9 mouse cellular contexts compared by ENCODE assay signal in the genomic region with DNA sequence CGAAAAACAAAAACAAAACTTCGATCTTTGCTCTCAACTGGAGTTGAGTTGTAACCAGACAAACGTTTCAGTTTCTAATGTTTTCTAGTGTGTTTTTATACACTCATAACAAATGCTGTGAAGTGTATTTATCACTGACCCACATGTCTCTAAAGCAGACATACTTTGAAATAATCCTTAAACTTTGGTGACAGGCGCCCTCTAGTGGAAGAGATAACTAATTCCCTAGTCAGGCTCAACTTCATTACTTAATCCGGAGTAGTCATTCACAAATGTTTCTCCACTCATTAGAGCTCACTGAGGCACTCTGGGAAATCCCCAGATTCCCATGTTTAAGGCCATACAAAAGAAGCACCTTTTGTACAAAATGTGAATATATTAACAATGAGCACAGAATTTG. TPM values are rescaled to one million over a fixed set of nuclear protein-coding genes. Genes with fewer than 3 reads are reported as not detected.
DNase-seq lines count a peak whose midpoint lies in the region; ATAC-seq and TF ChIP-seq lines count a peak whose summit lies in the region.
"Had no signal": no experiment of that assay in that cellular context is flagged by ENCODE, and none has a peak within 500 bp of the region (broad histone marks: within the 10 kb centered on the region; RNA-seq: fewer than 3 reads in every experiment).

No protein-coding gene starts in this region.

- peak; percentile 75 for TF ChIP-seq CTCF in forebrain, postnatal 0 days (IDR thresholded peaks at IDR 0.05; ENCODE audit: low read depth)

- no peak overlapping the region for H3K27ac ChIP-seq in forebrain, postnatal 0 days (ENCODE audit: low read depth, low read length)
- H3K27ac ChIP-seq in forebrain, embryonic 12.5 days, result no peak overlapping the region
- H3K27ac ChIP-seq: liver, embryonic 13.5 days had no signal

- no peaks in the 10 kb centered on the region for H3K9me3 ChIP-seq in forebrain, postnatal 0 days (ENCODE audit: low read length)
- H3K9me3 ChIP-seq in forebrain, embryonic 12.5 days, result no peaks in the 10 kb centered on the region
- H3K9me3 ChIP-seq: liver, embryonic 13.5 days had no signal

- H3K4me1 ChIP-seq in forebrain, postnatal 0 days (ENCODE audit: insufficient read depth), result peaks cover 3% of the 10 kb centered on the region; the same call in 1 of the 2 replicates
- peaks cover 27% of the 10 kb centered on the region for H3K4me1 ChIP-seq in forebrain, embryonic 12.5 days
- H3K4me1 ChIP-seq: liver, embryonic 13.5 days had no signal

- DNase-seq in forebrain, postnatal 0 days, result peak; percentile 78
- peak; percentile 64 to 66 for DNase-seq in left cerebral cortex, postnatal 14 days (ENCODE audit: low spot score in 2 of 2)
- DNase-seq in left cerebral cortex, postnatal 36 days (ENCODE audit: low spot score in 2 of 2), result no peak
- DNase-seq in Muller cell, postnatal 12 days (ENCODE audit: inconsistent ontology term), result peak; percentile 33
- DNase-seq in lung, postnatal 36 days, result peak; percentile 75
- DNase-seq in frontal cortex, postnatal 14 days (ENCODE audit: low spot score in 2 of 2), result no peak
- no peak for DNase-seq in spleen, adult 12 weeks (ENCODE audit: low spot score)
- DNase-seq: liver, embryonic 13.5 days had no signal

- intact Hi-C loops in left cerebral cortex, postnatal 14 days (cut with DNase I), result loop anchor here (5.0 kb wide), 2 partner anchors 1021 to 1126 kb away; no protein-coding TSS in a partner anchor
- intact Hi-C loops in left cerebral cortex, postnatal 36 days (cut with DNase I), result loop anchor here (5.0 kb wide), 2 partner anchors 951 to 1076 kb away; no protein-coding TSS in a partner anchor

- no peak overlapping the region for H3K4me2 ChIP-seq in forebrain, postnatal 0 days (ENCODE audit: low read depth)
- no peak overlapping the region for H3K4me2 ChIP-seq in forebrain, embryonic 12.5 days
- H3K4me2 ChIP-seq: liver, embryonic 13.5 days had no signal

- WGBS in forebrain, postnatal 0 days, result 34% methylated on average over 5 of the region's 5 CpGs
- 36% methylated on average over 5 of the region's 5 CpGs for whole genome bisulfite sequencing in forebrain, embryonic 12.5 days

- H3K4me3 ChIP-seq in forebrain, postnatal 0 days (ENCODE audit: low read depth, low read length), result no peak overlapping the region
- H3K4me3 ChIP-seq in forebrain, embryonic 12.5 days (replicated peaks), result no peak overlapping the region
- H3K4me3 ChIP-seq: liver, embryonic 13.5 days had no signal

- H3K9ac ChIP-seq in forebrain, postnatal 0 days, result no peak overlapping the region
- no peak overlapping the region for H3K9ac ChIP-seq in forebrain, embryonic 12.5 days
- H3K9ac ChIP-seq: liver, embryonic 13.5 days had no signal

- ATAC-seq in forebrain, postnatal 0 days, result peak; percentile 47
- ATAC-seq in forebrain, embryonic 12.5 days (ENCODE audit: low FRiP score), result no peak

- H3K36me3 ChIP-seq in forebrain, postnatal 0 days (ENCODE audit: insufficient read depth), result no peaks in the 10 kb centered on the region
- H3K36me3 ChIP-seq in forebrain, embryonic 12.5 days (replicated peaks), result no peaks in the 10 kb centered on the region
- H3K36me3 ChIP-seq: liver, embryonic 13.5 days had no signal

- peaks cover 28% of the 10 kb centered on the region for H3K27me3 ChIP-seq in forebrain, postnatal 0 days (ENCODE audit: insufficient read depth, low read length)
- H3K27me3 ChIP-seq in forebrain, embryonic 12.5 days, result peaks cover 43% of the 10 kb centered on the region

RNA-seq across cellular contexts. Expression of gene Col12a1, which starts 4.5 kb away (rescaled TPM):
- total RNA-seq in forebrain, postnatal 0 days (2014; rRNA removed), result 12.4 and 29.8 TPM in 2 replicates
- 5.2 and 7.0 TPM in 2 replicates for polyA plus RNA-seq in forebrain, postnatal 0 days (2015; fragmentation: Nextera tagmentation; extraction: Ambion mirVana)
- 13.1 and 19.4 TPM in 2 replicates for polyA plus RNA-seq in forebrain, embryonic 12.5 days (2016; fragmentation: Nextera tagmentation; extraction: Ambion mirVana)
- 1 to 10 TPM; 7.0 to 7.8 TPM for total RNA-seq in left cerebral cortex, postnatal 14 days (2021)
- 1 to 10 TPM; 5.4 to 6.2 TPM for total RNA-seq in left cerebral cortex, postnatal 36 days (2021)

RNA-seq across cellular contexts. Expression of gene Cox7a2, which starts 36.6 kb away (rescaled TPM):
- total RNA-seq in forebrain, postnatal 0 days (2014; rRNA removed), result 435 and 605 TPM in 2 replicates
- polyA plus RNA-seq in forebrain, postnatal 0 days (2015; fragmentation: Nextera tagmentation; extraction: Ambion mirVana), result 956 and 1,227 TPM in 2 replicates
- polyA plus RNA-seq in forebrain, embryonic 12.5 days (2016; fragmentation: Nextera tagmentation; extraction: Ambion mirVana), result 610 and 612 TPM in 2 replicates
- total RNA-seq in left cerebral cortex, postnatal 14 days (2021), result 100 to 1,000 TPM; 412 to 418 TPM
- total RNA-seq in left cerebral cortex, postnatal 36 days (2021), result 100 to 1,000 TPM; 340 to 356 TPM

Comparison
In these comparisons a context has a peak if more than half of its experiments do, and no peak if none do; other contexts are left out.
1. DNase-seq: peak in forebrain, postnatal 0 days (single experiment), left cerebral cortex, postnatal 14 days (2 of 2), Muller cell, postnatal 12 days (single experiment) and lung, postnatal 36 days (single experiment); none in left cerebral cortex, postnatal 36 days (0 of 2), frontal cortex, postnatal 14 days (0 of 2) and spleen, adult 12 weeks (single experiment).